Mouse (Mus musculus): ENCODE results near the gene Gm49393.
A peak's percentile ranks its signal among the peaks of the same experiment; 100 is the strongest.
"Not testable (repeated sequence)": the region's sequence is repeated elsewhere in the genome, so short reads cannot be mapped to it uniquely, and the experiment has no call there.

The Gm49393 gene

GRCm38 (mm10) chr13:60935490-60935889 lies at the start of gene Gm49393:
Gm49393 (minus strand) TSS chr13:60935590.
- DNase-seq = not testable (repeated sequence)

- DNase-seq = not testable (repeated sequence)
Observed at GRCm38 (mm10) chr13:60972319-60972718, 36.9 kb upstream of the Gm49393 start.

GRCm38 (mm10) chr13:60963985-60964384 lies 28.6 kb upstream of the Gm49393 start:
- DNase-seq = not testable (repeated sequence)

- DNase-seq = no peak
Observed at GRCm38 (mm10) chr13:60961706-60962105, 26.3 kb upstream of the Gm49393 start.

GRCm38 (mm10) chr13:60941884-60942283 lies 6.5 kb upstream of the Gm49393 start, which contains the start of gene Tpbpa:
Tpbpa (minus strand) TSS chr13:60941984.
- DNase-seq = not testable (repeated sequence)

- peak; percentile 18 for DNase-seq
Observed at GRCm38 (mm10) chr13:60936500-60936901, 1.1 kb upstream of the Gm49393 start, which contains the start of the genes Gm49391 and Ctla2a. Gm49391 (minus strand) TSS chr13:60936571. Ctla2a (minus strand) TSS chr13:60936625.

- not testable (repeated sequence) for DNase-seq
Observed at GRCm38 (mm10) chr13:60904780-60905179, 30.6 kb downstream of the Gm49393 start, which contains the start of gene Tpbpb. Tpbpb (minus strand) TSS chr13:60904880.

GRCm38 (mm10) chr13:60897328-60897727 lies 38.1 kb downstream of the Gm49393 start, which contains the start of gene Ctla2b:
Ctla2b (minus strand) TSS chr13:60897447.
- DNase-seq = peak; percentile 3

GRCm38 (mm10) chr13:60896794-60897193 lies 38.6 kb downstream of the Gm49393 start, which contains the start of gene Gm49392:
Gm49392 (minus strand) TSS chr13:60896894.
- not testable (repeated sequence) for DNase-seq

- DNase-seq = no peak
Observed at GRCm38 (mm10) chr13:60895406-60896160, 39.8 kb downstream of the Gm49393 start.

- DNase-seq = no peak
Observed at GRCm38 (mm10) chr13:60892301-60892700, 43.1 kb downstream of the Gm49393 start.

GRCm38 (mm10) chr13:60864281-60864680 lies 71.1 kb downstream of the Gm49393 start, which contains the start of gene 4930486L24Rik:
4930486L24Rik (minus strand) TSS chr13:60864475.
- DNase-seq = no peak

- peak; percentile 69 for DNase-seq
Observed at GRCm38 (mm10) chr13:60848241-60849120, 86.9 kb downstream of the Gm49393 start.

GRCm38 (mm10) chr13:60843153-60843552 lies 92.2 kb downstream of the Gm49393 start:
- no peak for DNase-seq

- DNase-seq = no peak
Observed at GRCm38 (mm10) chr13:60842703-60843102, 92.7 kb downstream of the Gm49393 start.

- no peak for DNase-seq
Observed at GRCm38 (mm10) chr13:60839353-60839902, 96.0 kb downstream of the Gm49393 start.

GRCm38 (mm10) chr13:60826052-60826451 lies 109.3 kb downstream of the Gm49393 start:
- peak; percentile 77 for DNase-seq

GRCm38 (mm10) chr13:60820486-60821175 lies 114.8 kb downstream of the Gm49393 start:
- DNase-seq = no peak

- DNase-seq = peak; percentile 33
Observed at GRCm38 (mm10) chr13:60819469-60819868, 115.9 kb downstream of the Gm49393 start.

- DNase-seq = no peak
Observed at GRCm38 (mm10) chr13:60813722-60814121, 121.7 kb downstream of the Gm49393 start.

- no peak for DNase-seq
Observed at GRCm38 (mm10) chr13:60812768-60813167, 122.6 kb downstream of the Gm49393 start.

- DNase-seq = no peak
Observed at GRCm38 (mm10) chr13:60809690-60810089, 125.7 kb downstream of the Gm49393 start.

Data from thymus, postnatal 25 days (tissue).